Mouse (Mus musculus): Measurements from ENCODE around the gene Fam210b.

- no peak for TF ChIP-seq POLR2A (IDR thresholded peaks at IDR 0.05; ENCODE audit: insufficient read depth, low read length)
- TF ChIP-seq CTCF (IDR thresholded peaks at IDR 0.05; ENCODE audit: low read depth, low read length) = no peak
Observed at GRCm38 (mm10) chr2:172390341-172390740, 45.0 kb downstream of the Fam210b start.
